Mouse (Mus musculus): ENCODE measurements around the gene Terb1.

Terb1 gene

GRCm38 (mm10) chr8:104509061-104510006 lies at the start of gene Terb1:
Gene Terb1, minus strand, starts transcription at chr8:104509910.
- DNase-seq (ENCODE audit: low spot score in 2 of 2): peak; percentile 38 to 41

DNA sequence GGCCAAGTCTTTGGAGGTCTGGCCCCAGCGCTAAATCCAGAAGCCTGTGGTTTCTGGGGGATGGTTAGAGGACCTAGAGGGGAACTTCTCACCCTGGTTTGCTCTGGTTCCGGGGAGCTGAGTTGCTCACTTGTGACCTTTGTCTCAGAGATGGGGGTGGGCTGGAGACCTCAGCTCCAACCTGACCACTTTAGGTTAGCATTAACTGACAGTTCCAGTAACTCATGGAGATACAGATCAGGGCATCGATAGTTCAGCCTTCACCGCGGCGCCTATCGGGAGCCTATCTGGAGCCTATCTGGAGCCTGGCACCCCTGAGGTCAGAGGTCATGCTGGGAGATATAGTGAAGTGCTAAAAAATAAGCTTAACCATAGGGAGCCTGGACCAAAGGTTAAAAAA lies 47.5 kb upstream of the Terb1 start:
- no peak for DNase-seq (ENCODE audit: low spot score in 2 of 2)

- no peak for DNase-seq (ENCODE audit: low spot score in 2 of 2)
These were observed 45.5 kb upstream of the Terb1 start for GRCm38 (mm10) chr8:104555191-104555590.

- no peak for DNase-seq (ENCODE audit: low spot score in 2 of 2)
These were observed 33.8 kb upstream of the Terb1 start for GRCm38 (mm10) chr8:104543440-104544045.

- peak; percentile 83 to 84 for DNase-seq (ENCODE audit: low spot score in 2 of 2)
These were observed 32.5 kb upstream of the Terb1 start for GRCm38 (mm10) chr8:104542160-104542559.

DNA sequence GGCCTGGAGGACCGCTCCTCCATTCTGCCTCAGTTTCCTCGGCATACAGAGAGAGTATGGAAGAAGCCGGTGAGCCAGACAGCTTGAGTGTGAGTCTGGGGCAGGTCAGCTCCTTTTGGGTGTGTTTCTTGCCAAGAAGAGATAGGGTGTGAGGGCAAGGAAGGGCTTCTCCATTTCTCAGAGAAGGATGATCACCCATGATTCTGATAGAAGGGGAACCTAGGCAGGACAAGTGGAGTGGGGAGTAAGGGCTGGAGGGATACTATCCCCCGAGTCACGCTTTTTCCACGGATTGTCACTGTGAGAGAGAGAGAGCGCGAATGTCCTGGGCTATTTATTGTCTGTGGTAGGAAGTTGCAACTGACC lies 31.8 kb upstream of the Terb1 start:
- no peak for DNase-seq (ENCODE audit: low spot score in 2 of 2)

DNA sequence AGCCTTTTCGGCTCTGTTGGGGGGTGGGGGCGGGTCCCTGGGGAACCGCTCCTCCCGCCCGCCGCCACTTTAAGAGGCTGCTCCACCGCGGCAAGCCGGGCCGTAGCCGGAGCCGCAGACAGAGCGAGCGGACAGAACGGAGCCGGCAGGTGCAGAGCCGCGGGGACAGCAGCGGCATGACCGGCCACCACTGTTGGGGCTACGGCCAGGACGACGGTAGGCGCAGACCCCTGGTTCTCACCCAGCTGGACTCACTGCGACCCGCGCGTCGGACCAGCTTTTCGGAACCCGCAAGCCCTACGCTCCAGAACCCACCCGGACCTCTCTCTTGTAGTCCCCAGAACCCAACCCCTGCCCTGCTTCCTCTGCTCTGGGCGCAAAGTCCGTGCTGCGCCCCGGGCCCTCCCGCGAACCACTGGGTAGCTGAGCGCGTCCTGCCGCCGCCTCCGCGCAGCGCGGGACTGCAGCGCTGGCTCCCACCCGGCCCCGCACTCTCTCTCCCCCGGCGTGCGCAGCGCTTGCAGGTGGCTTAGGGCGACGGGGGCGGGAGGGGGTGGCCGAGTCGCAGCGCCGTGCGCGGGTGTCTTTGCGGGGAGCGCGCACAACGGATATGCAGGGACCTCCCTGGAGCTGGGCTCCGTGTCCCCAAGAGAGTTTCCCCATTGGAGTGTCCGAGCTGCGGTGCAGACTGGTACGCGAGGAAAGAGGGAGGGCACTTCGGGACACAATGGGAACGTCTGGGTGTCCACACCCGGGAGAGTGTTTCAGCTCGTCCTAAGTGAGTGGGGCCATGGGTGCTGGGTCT lies 31.2 kb upstream of the Terb1 start:
- peak; percentile 53 to 62 for DNase-seq (ENCODE audit: low spot score in 2 of 2)

- DNase-seq (ENCODE audit: low spot score in 2 of 2): no peak
These were observed 30.5 kb upstream of the Terb1 start for GRCm38 (mm10) chr8:104540238-104540637.

- DNase-seq (ENCODE audit: low spot score in 2 of 2): peak; percentile 58 to 60
These were observed 29.9 kb upstream of the Terb1 start for GRCm38 (mm10) chr8:104539566-104539965.

DNA sequence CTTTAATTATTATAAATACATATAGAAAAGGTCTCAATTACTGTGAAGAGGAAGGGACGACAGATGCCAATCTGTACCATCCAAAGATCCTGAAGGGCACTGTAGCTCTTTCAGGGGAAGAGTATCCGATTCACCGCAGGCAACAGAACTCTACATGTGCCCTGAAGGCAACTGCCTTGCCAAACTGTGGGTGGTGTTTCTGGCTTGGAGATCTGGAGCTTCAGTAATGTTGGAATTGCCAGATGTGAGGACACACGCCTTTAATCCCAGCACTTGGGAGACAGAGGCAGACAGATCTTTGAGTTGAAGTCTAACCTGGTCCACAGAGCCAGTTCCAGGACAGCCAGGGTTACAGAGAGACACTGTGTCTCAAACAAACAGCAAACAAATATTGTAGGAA lies 29.2 kb upstream of the Terb1 start:
- DNase-seq (ENCODE audit: low spot score in 2 of 2): no peak

GRCm38 (mm10) chr8:104536028-104536427 lies 26.3 kb upstream of the Terb1 start:
- DNase-seq (ENCODE audit: low spot score in 2 of 2): no peak

DNA sequence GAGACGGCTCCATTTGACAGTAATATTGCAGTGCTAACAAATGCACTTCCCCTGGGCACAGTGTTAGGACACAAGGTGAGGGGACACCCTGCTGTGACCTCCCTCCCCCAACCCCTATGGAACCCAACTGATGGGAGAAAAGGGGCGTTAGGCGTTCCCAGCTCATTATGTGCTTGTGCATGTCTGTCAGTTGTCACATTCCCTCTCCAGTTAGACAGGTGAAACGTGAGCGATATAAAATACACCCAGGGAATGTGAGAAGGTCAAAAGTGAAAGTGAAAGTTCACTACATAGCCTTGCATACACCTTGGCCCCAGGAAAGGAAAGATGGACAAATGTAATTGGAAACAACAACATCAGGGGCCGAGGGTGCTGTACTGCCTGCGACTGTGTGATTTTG lies 25.7 kb upstream of the Terb1 start:
- DNase-seq (ENCODE audit: low spot score in 2 of 2): no peak

- peak; percentile 37 to 47 for DNase-seq (ENCODE audit: low spot score in 2 of 2)
These were observed 25.1 kb upstream of the Terb1 start for GRCm38 (mm10) chr8:104534779-104535141.

- DNase-seq (ENCODE audit: low spot score in 2 of 2): peak; percentile 94 to 95
These were observed 24.5 kb upstream of the Terb1 start, which contains the start of the genes Nae1 and Car7 for GRCm38 (mm10) chr8:104533971-104534778. Gene Nae1, minus strand, starts transcription at chr8:104534637. Gene Car7, plus strand, starts transcription at chr8:104534689.

DNA sequence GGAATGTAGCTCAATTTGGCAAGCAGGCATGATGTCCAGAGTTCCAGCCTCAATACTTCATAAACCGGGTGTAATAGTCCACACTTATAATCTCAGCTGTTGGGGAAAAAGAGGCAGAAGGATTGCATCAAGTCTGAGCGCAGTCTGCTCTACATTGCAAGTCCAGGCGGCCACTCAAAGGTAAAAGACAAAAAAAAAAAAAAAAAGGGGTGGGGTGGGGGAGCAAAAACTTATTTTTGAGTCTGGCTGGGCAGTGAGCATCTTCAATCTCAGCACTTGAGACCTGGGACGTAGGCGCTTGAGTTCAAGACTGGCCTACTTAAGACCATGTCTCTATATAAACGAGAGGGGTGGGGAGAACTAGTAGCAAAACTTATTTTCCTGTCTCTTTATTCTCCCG lies 23.8 kb upstream of the Terb1 start:
- no peak for DNase-seq (ENCODE audit: low spot score in 2 of 2)

DNA sequence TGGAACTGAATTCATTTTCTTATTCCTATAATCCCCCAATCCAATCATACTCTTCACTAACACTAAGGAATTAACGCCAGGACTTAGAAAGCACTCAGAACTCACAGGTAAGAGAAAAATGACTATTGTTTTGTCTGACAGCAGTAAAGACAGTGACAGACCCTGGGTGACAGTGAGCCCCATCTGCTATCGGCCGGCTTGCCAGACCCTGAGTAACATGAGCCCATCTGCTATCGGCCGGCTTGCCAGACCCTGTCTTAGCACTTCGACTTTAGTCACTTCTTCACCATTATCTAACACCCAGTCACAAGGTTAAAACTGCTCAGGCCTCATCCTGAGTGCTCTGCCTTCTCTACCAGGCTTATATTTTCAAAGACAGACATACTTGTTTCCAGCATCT lies 20.0 kb upstream of the Terb1 start:
- no peak for DNase-seq (ENCODE audit: low spot score in 2 of 2)

- no peak for DNase-seq (ENCODE audit: low spot score in 2 of 2)
These were observed 8.2 kb upstream of the Terb1 start for GRCm38 (mm10) chr8:104517872-104518271.

GRCm38 (mm10) chr8:104510134-104510533 lies 424 bp upstream of the Terb1 start:
- DNase-seq (ENCODE audit: low spot score in 2 of 2): peak in 1 of 2 experiments; percentile 3

DNA sequence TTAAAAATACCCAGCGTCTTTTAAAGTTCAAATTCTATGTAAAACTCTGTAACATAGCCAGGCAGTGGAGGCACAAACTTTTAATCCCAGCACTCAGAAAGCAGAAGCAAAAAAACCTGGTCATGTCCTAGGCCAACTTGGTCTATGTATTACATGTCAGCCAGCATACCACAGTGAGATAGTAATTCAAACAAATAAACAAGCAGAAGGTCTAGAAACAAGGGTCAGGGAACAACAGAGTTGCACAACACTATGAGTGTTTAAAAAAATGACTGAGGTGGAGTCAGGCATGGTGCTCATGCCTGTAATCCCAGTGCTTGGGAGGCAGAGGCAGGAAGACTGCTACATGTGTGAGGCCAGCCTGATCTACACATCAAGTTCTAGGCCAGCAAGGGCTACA lies 30.6 kb downstream of the Terb1 start:
- DNase-seq (ENCODE audit: low spot score in 2 of 2): no peak

GRCm38 (mm10) chr8:104472465-104472864 lies 37.2 kb downstream of the Terb1 start:
- DNase-seq (ENCODE audit: low spot score in 2 of 2): no peak

- DNase-seq (ENCODE audit: low spot score in 2 of 2): no peak
These were observed 42.2 kb downstream of the Terb1 start for GRCm38 (mm10) chr8:104467463-104467862.
